In genomic region chr9:101592621-101593020, GRCm38 (mm10) we compare ENCODE assay signal across 16 mouse cellular contexts.
"Had no signal": no experiment of that assay in that cellular context is flagged by ENCODE, and none has a peak within 500 bp of the region (broad histone marks: within the 10 kb centered on the region; RNA-seq: fewer than 3 reads in every experiment).

No protein-coding gene starts in this region.

- H3K4me2 ChIP-seq: intestine, embryonic 15.5 days; kidney, embryonic 15.5 days; limb, embryonic 12.5 days; liver, embryonic 13.5 days; lung, embryonic 15.5 days; midbrain, embryonic 13.5 days had no signal

- H3K9me3 ChIP-seq: intestine, embryonic 15.5 days; kidney, embryonic 15.5 days; limb, embryonic 12.5 days; liver, embryonic 13.5 days; lung, embryonic 15.5 days; midbrain, embryonic 13.5 days had no signal

- H3K4me3 ChIP-seq: intestine, embryonic 15.5 days; kidney, embryonic 15.5 days; limb, embryonic 12.5 days; liver, embryonic 13.5 days; lung, embryonic 15.5 days; megakaryocyte, embryonic 14.5 days; midbrain, embryonic 13.5 days had no signal

- ATAC-seq: intestine, embryonic 15.5 days; liver, postnatal 0 days; midbrain, embryonic 13.5 days had no signal

- H3K36me3 ChIP-seq: intestine, embryonic 15.5 days; kidney, embryonic 15.5 days; limb, embryonic 12.5 days; liver, embryonic 13.5 days; lung, embryonic 15.5 days; midbrain, embryonic 13.5 days had no signal

- H3K9ac ChIP-seq: intestine, embryonic 15.5 days; kidney, embryonic 15.5 days; limb, embryonic 12.5 days; liver, embryonic 13.5 days; liver, postnatal 0 days; lung, embryonic 15.5 days; midbrain, embryonic 13.5 days had no signal

- DNase-seq: kidney, adult 18-20 months; kidney, postnatal 25 days; liver; liver, embryonic 13.5 days; lung, postnatal 14 days; thymus, adult 2 months; thymus, postnatal 25 days had no signal

- H3K4me1 ChIP-seq: intestine, embryonic 15.5 days; kidney, embryonic 15.5 days; limb, embryonic 12.5 days; liver, embryonic 13.5 days; lung, embryonic 15.5 days; megakaryocyte, embryonic 14.5 days; midbrain, embryonic 13.5 days had no signal

- H3K27ac ChIP-seq: intestine, embryonic 15.5 days; kidney, embryonic 15.5 days; limb, embryonic 12.5 days; liver, embryonic 13.5 days; lung, embryonic 15.5 days; macrophage; midbrain, embryonic 13.5 days; stomach, postnatal 0 days had no signal

- H3K27me3 ChIP-seq: intestine, embryonic 15.5 days; kidney, embryonic 15.5 days; limb, embryonic 12.5 days; liver, embryonic 13.5 days; lung, embryonic 15.5 days; megakaryocyte, embryonic 14.5 days; midbrain, embryonic 13.5 days had no signal
